Mouse (Mus musculus): Measurements from ENCODE around the gene Mill2.

DNA sequence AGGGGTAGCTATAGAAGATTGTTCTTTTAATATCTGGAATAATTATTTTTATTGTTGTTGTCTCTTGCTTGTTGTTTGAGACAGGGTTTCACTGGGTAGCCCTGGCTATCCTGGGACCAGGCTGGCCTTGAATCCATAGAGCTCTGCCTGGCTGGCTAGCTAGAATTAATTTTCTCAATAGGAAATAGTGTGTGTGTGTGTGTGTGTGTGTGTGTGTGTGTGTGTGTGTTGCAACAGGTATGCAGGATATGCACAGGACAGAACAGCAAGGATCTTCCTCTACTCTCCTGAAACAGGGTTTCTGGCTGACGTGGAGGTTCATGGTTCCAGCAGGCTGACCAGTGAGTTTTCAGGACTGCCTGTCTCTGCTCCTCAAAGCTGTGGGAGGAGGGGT lies 1.4 kb downstream of the Mill2 start:
- TF ChIP-seq GATA1 (IDR thresholded peaks at IDR 0.05; ENCODE audit: borderline replicate concordance, low read length) (no peak), GATA2 (IDR thresholded peaks at IDR 0.05; ENCODE audit: borderline replicate concordance, low read depth, low read length) (no peak)
